ENCODE assay signal across 8 mouse cellular contexts in genomic region chr5:90930971-90931851, GRCm38 (mm10). TPM values are rescaled to one million over a fixed set of nuclear protein-coding genes. Genes with fewer than 3 reads are reported as not detected.
DNase-seq lines count a peak whose midpoint lies in the region.

Gene Mthfd2l, plus strand, starts transcription at chr5:90931117.

- no peaks in the 10 kb centered on the region for H3K27me3 ChIP-seq in hindbrain, embryonic 10.5 days (ENCODE audit: insufficient read depth, poor library complexity, severe bottlenecking)

- H3K4me3 ChIP-seq in hindbrain, embryonic 10.5 days, result peak within 1 kb of the TSS; percentile 71

- WGBS in hindbrain, embryonic 10.5 days, result under 1% methylated on average over 79 of the region's 79 CpGs

- DNase-seq in Muller cell, postnatal 12 days (ENCODE audit: inconsistent ontology term), result peak; percentile 88
- DNase-seq in cerebellum, adult 9-11 months, result peak; percentile 60
- DNase-seq in frontal cortex, adult 2 months (ENCODE audit: extremely low spot score in 1 of 2, low spot score in 1 of 2), result peak; percentile 16 to 72
- peak; percentile 91 for DNase-seq in hindbrain, embryonic 10.5 days (ENCODE audit: low spot score)
- peak; percentile 81 to 88 for DNase-seq in layer of hippocampus, postnatal 10 days (ENCODE audit: low spot score in 2 of 2)
- peak; percentile 92 for DNase-seq in lung, postnatal 10 days
- DNase-seq in ovary, postnatal 14 days (ENCODE audit: low spot score), result peak; percentile 81
- DNase-seq in thymus, postnatal 10 days (ENCODE audit: low spot score in 2 of 2), result peak; percentile 62 to 80

- H3K4me1 ChIP-seq in hindbrain, embryonic 10.5 days (replicated peaks), result peaks cover 11% of the 10 kb centered on the region

- H3K9me3 ChIP-seq in hindbrain, embryonic 10.5 days, result no peaks in the 10 kb centered on the region

- H3K27ac ChIP-seq in hindbrain, embryonic 10.5 days, result peak within 1 kb of the TSS; percentile 99

- H3K36me3 ChIP-seq in hindbrain, embryonic 10.5 days, result peaks cover 29% of the 10 kb centered on the region

RNA-seq across cellular contexts. Expression of gene Mthfd2l, which starts in this region (rescaled TPM):
- polyA plus RNA-seq in frontal cortex, adult 2 months (2012; rRNA removed), result 19.0 and 23.6 TPM in 2 replicates
- polyA plus RNA-seq in hindbrain, embryonic 10.5 days (2016; fragmentation: Nextera tagmentation; extraction: Ambion mirVana), result 58.6 and 71.3 TPM in 2 replicates
- total RNA-seq in layer of hippocampus, postnatal 10 days (2021), result 10 to 100 TPM; 17.7 to 20.9 TPM

Comparison
In these comparisons a context has a peak if more than half of its experiments do, and no peak if none do; other contexts are left out.
1. Peak in every context shown above with its lines: DNase-seq, H3K4me3 ChIP-seq and H3K27ac ChIP-seq.